Mouse (Mus musculus): ENCODE results near the gene Fam71e1. TPM values are rescaled to one million over a fixed set of nuclear protein-coding genes. Genes with fewer than 3 reads are reported as not detected.

Fam71e1 gene
- total RNA-seq, 2 experiments from 2014 or later: 23.8 to 27.3 TPM

DNA sequence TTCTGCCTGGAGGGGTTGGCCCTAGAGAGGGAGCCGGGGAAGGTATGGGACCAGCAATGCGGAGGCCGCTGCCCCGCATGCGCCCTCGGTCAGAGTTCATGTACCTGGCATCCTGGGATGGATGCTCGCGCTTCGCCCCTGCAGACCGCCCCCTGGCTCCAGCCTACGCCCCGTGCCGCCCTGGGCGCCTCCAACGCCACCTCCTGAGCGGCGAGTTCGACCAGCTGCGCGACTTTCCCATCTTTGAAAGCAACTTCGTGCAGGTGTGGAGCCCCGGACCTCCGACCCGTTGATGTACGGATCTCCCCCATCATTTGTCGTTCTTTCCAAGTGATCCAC is 359 bp downstream of the Fam71e1 start:
- intact Hi-C loops (cut with DNase I): no loop called here
- DNase-seq: no peak

DNA sequence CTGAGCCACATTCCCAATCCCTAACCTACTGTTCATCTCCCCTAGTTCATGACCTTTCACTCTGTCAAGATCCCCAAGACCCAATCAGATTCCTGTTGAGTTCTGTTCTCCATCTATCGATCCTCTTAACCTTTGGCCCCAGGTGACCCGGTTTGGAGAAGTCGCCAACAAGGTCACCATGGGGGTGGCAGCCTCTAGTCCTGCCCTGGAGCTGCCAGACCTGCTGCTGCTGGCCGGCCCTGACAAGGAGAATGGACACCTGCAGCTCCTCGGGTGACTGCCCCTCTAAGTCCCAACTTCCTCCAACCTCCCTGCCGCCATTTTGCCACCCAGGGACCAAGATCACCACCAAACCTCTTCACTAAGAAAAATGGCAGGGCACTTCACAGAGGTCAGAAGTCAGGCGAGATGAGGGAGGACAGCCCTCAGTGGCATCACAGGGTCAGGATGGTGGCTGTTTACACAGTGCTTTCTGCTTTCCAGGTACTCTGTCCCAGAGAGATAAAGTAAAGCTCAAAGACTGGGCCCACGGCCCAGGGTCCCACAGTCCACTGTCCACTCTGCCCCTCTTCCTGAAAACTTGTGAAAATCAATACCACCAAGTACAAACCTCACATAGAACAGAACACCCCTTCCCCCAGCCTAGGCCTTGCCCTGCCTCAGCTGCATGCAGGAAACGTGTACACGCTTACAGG is 1.1 kb downstream of the Fam71e1 start:
- no peak for DNase-seq
- intact Hi-C loops (cut with DNase I): no loop called here

DNA sequence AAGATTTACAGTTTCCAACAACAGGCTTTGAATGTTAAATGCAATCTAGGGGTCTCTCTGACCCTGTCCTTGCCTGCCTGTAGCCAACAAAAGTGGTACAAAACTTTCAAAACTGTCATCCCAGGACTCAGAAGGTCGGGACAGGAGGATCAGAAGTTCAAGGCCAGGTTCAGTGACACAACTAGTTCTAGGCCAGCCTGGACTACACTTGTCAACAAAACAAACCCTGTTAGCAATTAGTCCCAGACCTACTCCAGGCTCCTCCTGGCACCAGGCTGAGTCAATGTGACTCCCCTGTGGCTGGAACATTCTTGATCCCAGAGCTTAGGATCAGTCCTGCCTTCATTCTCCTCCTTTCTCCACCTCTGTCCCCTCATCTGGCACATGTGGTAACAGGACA is 2.5 kb downstream of the Fam71e1 start:
- intact Hi-C loops (cut with DNase I): no loop called here
- no peak for DNase-seq

GRCm38 (mm10) chr7:44500046-44500445 is 3.7 kb downstream of the Fam71e1 start:
- intact Hi-C loops (cut with DNase I): no loop called here
- DNase-seq: no peak

DNA sequence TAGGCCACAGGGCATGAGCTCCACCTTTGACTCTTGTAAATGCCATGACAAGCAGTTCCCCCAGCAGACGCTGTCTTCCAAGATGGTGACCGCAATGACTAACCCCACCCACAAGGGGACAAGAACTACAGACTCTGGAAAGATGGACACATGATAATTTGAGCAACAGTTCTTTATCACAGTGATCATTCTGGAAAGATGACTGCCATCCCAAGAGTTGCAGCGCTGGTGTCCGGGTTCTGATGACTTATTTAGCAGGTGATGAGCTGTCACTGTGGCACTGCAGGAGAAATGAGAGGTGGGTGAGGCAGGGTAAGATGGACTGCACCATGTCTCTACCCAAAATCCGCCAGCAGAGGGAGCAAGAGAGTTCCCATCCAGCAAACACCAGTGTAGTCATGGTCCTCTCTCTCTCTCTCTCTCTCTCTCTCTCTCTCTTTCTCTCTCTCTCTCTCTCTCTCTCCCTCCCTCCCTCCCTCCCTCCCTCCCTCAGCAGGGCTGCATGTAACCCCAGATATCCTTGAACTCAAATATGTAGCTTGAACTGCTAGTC is 5.3 kb downstream of the Fam71e1 start:
- intact Hi-C loops (cut with DNase I): no loop called here
- peak; percentile 80 for DNase-seq

GRCm38 (mm10) chr7:44507491-44507890 is 11.1 kb downstream of the Fam71e1 start:
- intact Hi-C loops (cut with DNase I): no loop called here

DNA sequence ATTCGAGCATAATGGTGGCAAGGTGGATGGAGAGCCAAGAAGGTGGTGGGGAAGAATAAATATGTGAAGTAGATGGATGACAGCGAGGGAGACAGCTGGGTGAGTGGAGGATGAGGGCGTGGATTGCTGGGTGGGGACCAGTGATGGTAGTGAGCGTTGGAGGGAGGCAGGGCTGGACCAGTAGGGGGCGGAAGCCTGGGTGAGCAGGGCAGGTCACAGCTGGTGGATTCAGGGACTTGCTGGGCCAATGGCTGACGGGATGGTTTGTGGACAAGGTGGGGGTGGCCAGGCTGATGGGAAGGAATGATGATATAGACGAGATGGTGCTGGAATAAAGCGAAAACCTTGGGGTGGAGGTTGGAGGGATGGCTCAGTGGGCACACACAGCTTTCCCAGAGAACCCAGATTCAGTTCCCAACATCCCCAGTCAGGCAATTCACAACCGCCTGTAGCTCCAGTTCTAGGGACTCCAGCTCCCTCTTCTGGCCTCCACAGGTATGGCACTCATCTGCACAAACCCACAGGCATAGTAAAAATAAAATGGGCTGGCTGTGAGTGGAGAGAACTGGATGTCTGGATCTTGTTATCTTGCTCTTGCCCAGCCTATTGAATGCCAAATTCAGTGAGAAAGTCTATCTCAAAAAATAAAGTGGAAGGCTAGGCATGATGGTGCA is 23.0 kb downstream of the Fam71e1 start:
- no peak for DNase-seq
- intact Hi-C loops (cut with DNase I): loop anchor here (10.0 kb wide), 1 partner anchor 45 kb away; no protein-coding TSS in a partner anchor

More at GRCm38 (mm10) chr7:44507491-44507890, 11.1 kb downstream of the Fam71e1 start:
- DNase-seq: no peak

GRCm38 (mm10) chr7:44520990-44521389 is 24.6 kb downstream of the Fam71e1 start:
- intact Hi-C loops (cut with DNase I): no loop called here
- no peak for DNase-seq

- DNase-seq: peak; percentile 80
- intact Hi-C loops (cut with DNase I): no loop called here
These were observed 25.3 kb downstream of the Fam71e1 start for GRCm38 (mm10) chr7:44521710-44522109.

DNA sequence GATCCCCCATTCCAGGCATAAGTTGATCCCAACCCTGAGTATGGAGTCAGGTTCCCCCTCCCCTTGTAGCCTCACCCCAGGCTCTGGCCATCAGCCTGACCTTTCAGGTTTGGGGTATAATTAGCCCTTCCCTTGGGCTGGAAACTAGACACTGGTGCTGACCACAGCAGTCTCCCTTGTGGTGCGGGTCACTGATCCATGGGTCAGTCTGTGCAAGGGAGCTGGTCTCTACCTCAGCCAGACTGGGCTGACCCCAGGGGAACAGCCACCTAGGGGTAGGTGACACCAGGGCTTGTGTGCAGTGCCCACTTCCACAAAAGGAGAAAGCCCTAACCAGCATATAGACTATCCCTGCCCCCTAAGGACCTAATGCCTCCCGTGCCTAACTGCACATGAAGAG is 26.7 kb downstream of the Fam71e1 start:
- DNase-seq: no peak
- intact Hi-C loops (cut with DNase I): no loop called here

GRCm38 (mm10) chr7:44524502-44524901 is 28.1 kb downstream of the Fam71e1 start, which contains the start of gene Mybpc2:
Mybpc2 (minus strand) TSS chr7:44524656.
- DNase-seq: no peak
- intact Hi-C loops (cut with DNase I): no loop called here

DNA sequence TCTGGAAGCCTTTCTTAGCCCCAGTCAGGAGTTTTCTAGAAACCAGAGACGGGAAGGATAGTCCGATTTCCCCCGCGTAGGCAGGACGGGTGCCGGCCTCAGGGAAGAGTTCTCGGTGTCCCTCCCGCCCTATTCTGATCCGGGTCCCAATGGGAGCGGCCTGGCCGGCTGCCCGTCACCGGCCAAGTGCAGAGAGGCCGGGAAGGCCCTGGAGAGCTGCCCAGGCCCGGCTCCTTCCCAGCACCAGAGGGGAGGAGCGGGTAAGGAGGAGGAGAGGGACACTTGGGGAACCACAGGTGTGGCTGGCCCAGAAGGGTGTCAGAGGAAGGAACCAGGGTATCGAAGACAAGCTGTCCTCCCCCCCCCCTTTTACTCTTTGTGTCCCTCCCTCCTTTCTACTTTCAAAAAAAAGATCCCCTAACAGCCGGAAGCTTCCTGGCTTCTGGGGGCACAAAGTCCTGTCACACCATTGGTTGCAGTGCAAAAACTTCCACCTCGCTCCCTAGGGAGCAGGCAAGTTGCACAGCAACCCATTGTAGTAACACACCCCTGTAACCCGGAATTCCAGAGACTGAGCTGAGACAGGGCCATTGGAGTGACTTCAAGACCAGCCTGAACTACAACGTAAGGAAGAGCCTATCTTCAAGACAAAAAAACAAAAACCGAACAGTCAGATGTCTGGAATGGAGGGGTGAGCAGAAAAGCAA is 28.9 kb downstream of the Fam71e1 start:
- intact Hi-C loops (cut with DNase I): no loop called here
- peak; percentile 86 for DNase-seq

DNA sequence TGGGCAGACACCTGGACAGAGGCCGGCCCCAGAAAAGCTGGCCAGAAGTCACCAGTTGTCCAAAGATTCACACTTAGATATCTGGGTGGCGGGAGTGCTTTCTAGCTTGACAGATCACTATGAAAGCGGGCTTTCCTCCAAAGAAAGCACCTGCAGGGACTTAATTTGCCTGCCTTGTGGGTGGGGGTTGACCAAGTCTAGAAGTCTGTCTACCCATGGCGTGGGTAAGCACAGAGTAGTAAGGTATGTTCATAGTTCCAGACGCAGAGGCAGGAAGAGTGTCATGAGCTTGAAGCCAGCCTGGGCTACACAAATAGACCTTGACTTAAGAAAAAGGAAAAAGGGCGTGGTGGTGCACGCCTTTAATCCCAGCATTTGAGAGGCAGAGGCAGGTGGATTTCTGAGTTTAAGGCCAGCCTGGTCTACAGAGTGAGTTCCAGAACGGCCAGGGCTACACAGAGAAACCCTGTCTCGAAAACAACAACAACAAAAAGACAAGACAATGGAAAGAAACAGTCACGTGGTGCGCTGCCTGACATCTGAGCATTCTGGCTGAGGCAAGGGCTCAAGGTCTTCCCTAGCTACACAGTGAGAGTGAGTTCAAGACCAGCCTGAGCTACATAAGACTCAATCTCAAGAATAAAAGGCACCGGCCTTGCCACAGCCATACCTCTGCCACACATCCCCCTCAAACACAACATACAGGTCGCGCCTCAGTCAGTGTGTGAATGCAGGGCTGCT is 30.2 kb downstream of the Fam71e1 start:
- no peak for DNase-seq
- intact Hi-C loops (cut with DNase I): no loop called here

- intact Hi-C loops (cut with DNase I): no loop called here
- DNase-seq: peak; percentile 85
These were observed 31.4 kb downstream of the Fam71e1 start for GRCm38 (mm10) chr7:44527483-44528398.

GRCm38 (mm10) chr7:44529518-44529917 is 33.1 kb downstream of the Fam71e1 start:
- no peak for DNase-seq
- intact Hi-C loops (cut with DNase I): no loop called here

DNA sequence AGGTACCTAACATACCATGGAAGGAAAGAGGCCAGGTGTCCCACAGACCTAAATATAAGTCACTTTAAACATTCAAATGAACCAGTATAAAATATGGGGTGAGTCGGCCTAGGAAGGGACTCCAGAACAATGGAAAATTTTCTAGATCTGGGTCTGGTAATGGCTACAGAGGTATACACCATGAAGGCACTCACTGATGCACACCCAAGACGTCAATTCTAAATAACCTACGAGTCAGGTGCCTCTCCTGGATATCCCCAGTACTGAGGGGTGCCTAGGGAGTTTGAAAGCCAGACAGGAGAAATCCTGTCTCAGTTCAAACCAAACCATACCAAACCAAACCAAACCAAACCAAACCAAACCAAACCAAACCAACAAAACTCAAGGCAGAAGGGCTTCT is 34.1 kb downstream of the Fam71e1 start:
- DNase-seq: no peak
- intact Hi-C loops (cut with DNase I): no loop called here

DNA sequence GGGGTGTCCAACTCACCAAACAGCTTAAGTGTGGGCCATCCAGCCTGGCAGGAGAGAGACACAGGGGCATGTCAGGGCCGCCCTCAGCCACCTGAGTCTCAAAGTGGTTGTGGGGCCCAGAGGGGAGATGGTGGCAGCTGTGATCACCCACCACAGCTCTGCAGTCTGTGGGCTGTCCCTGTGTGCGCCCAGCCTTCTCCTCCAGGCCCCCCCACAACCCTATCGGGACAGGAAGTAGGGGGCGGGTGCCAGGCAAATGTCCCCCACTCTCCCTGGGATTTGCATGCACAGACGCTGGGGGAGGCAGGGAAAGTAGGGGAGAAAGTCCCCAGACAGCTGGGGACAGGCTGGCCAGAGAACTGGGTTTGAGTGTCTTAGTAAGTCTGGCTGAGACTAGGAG is 34.8 kb downstream of the Fam71e1 start:
- intact Hi-C loops (cut with DNase I): no loop called here
- no peak for DNase-seq

- DNase-seq: no peak
- intact Hi-C loops (cut with DNase I): no loop called here
These were observed 35.8 kb downstream of the Fam71e1 start, which contains the start of gene Spib for GRCm38 (mm10) chr7:44531946-44532732. Spib (minus strand) TSS chr7:44532071.

All from left cerebral cortex, postnatal 4 days (tissue).